Mouse (Mus musculus) ES-E14 (cell line): Measurements from ENCODE around the gene Glipr1l1. TPM values are rescaled to one million over a fixed set of nuclear protein-coding genes. Genes with fewer than 3 reads are reported as not detected.
"Not testable (repeated sequence)": the region's sequence is repeated elsewhere in the genome, so short reads cannot be mapped to it uniquely, and the experiment has no call there.

Experiments
- DNase-seq: peaks from one replicate; pipeline ENCODE4 v3.0.0-alpha.2; 2013; ENCODE audit warnings: low read depth, low spot score
- H3K27ac ChIP-seq: 2 replicates; pipeline ENCODE4 v1.5.1; 2012; ENCODE audit warnings: low read depth, mild to moderate bottlenecking, low read length, moderate library complexity, mixed read lengths; ENCODE audit not compliant: poor library complexity, insufficient read depth, severe bottlenecking
- H3K36me3 ChIP-seq: 2 replicates; pipeline ENCODE4 v1.6.1; 2012; ENCODE audit warnings: mild to moderate bottlenecking, low read length, moderate library complexity, mixed read lengths; ENCODE audit not compliant: control insufficient read depth, poor library complexity, insufficient read depth, severe bottlenecking
- H3K4me1 ChIP-seq, 2 experiments: fragments of 150-350 bp in 1 of 2; sonication (generic) in 1 of 2; 2 replicates each; pipeline ENCODE4 v1.6.1; 2012; ENCODE audit warnings: low read length in 2 of 2, mild to moderate bottlenecking in 1 of 2, mixed read lengths in 1 of 2; ENCODE audit not compliant: control insufficient read depth in 2 of 2, insufficient read depth in 2 of 2, poor library complexity in 1 of 2
- H3K4me3 ChIP-seq, 2 experiments: fragments of 150-350 bp in 1 of 2; sonication (generic) in 1 of 2; 2 replicates each; pipeline ENCODE4 v1.5.1; 2012; ENCODE audit warnings: low read length in 2 of 2, low read depth in 1 of 2, mild to moderate bottlenecking in 1 of 2, mixed read lengths in 1 of 2; ENCODE audit not compliant: insufficient read depth in 1 of 2, poor library complexity in 1 of 2, severe bottlenecking in 1 of 2
- H3K9ac ChIP-seq: 2 replicates; pipeline ENCODE4 v1.6.1; 2012; ENCODE audit warnings: low read depth, mild to moderate bottlenecking, low read length, mixed read lengths; ENCODE audit not compliant: poor library complexity, insufficient read depth, severe bottlenecking
- H3K9me3 ChIP-seq: fragments of 150-350 bp; sonication (generic); 2 replicates; pipeline ENCODE4 v1.6.1; 2012; ENCODE audit warnings: low read depth, mild to moderate bottlenecking, low read length; ENCODE audit not compliant: control insufficient read depth, insufficient read depth
- CHD2 ChIP-seq: IDR thresholded peaks from 2 replicates; pipeline ENCODE4 v1.6.1; 2014; ENCODE audit warnings: mild to moderate bottlenecking, low read depth, low read length, inconsistent platforms
- HCFC1 ChIP-seq: IDR thresholded peaks from 2 replicates; pipeline ENCODE4 v1.6.1; 2012; ENCODE audit warnings: low read length, inconsistent platforms, borderline replicate concordance; ENCODE audit not compliant: insufficient read depth
- MAFK ChIP-seq: IDR thresholded peaks from 2 replicates; pipeline ENCODE4 v1.6.1; 2014; ENCODE audit warnings: mild to moderate bottlenecking, low read depth, low read length, inconsistent platforms; ENCODE audit not compliant: insufficient read depth
- ZC3H11A ChIP-seq: IDR thresholded peaks from 2 replicates; pipeline ENCODE4 v1.6.1; 2012; ENCODE audit warnings: low read depth, mild to moderate bottlenecking, inconsistent platforms, low read length, borderline replicate concordance
- ZNF384 ChIP-seq: IDR thresholded peaks from 2 replicates; pipeline ENCODE4 v1.6.1; 2012; ENCODE audit warnings: low read depth, low read length, inconsistent platforms
- in situ Hi-C, 2 experiments: fragments of 600-800 bp; cut with MboI; formaldehyde crosslinking; loops; one replicate each; pipeline ENCODE4 v1.15.1; 2025; ENCODE audit warnings: low sequenced_read_pairs in 2 of 2, inconsistent platforms in 1 of 2; ENCODE audit not compliant: unreplicated experiment in 2 of 2
- total RNA-seq: library from RNA; depleted of rRNA; stranded (reverse); fragments of 300-350 nt; gene quantifications from 2 replicates; pipeline ENCODE4 v1.2.3, GENCODE M21; 2012

Glipr1l1 gene
- total RNA-seq, 1 experiment = not detected

GRCm38 (mm10) chr10:112051220-112051619, 8.8 kb upstream of the Glipr1l1 start:
- H3K4me1 ChIP-seq = no peaks in the 10 kb centered on the region
- DNase-seq = no peak
- in situ Hi-C loops = no loop called here

GRCm38 (mm10) chr10:112051956-112052355, 8.0 kb upstream of the Glipr1l1 start:
- H3K36me3 ChIP-seq, H3K4me1 ChIP-seq, DNase-seq, H3K9me3 ChIP-seq, in situ Hi-C loops, H3K4me3 ChIP-seq, H3K27ac ChIP-seq, H3K9ac ChIP-seq: not testable (repeated sequence)

More at GRCm38 (mm10) chr10:112051220-112051619, 8.8 kb upstream of the Glipr1l1 start:
- TF ChIP-seq ZC3H11A (no peak), CHD2 (no peak), MAFK (no peak), HCFC1 (no peak), ZNF384 (no peak)
- H3K9ac ChIP-seq = no peak overlapping the region
- no peak overlapping the region for H3K27ac ChIP-seq
- no peaks in the 10 kb centered on the region for H3K9me3 ChIP-seq
- H3K4me3 ChIP-seq = no peak overlapping the region
- H3K36me3 ChIP-seq = no peaks in the 10 kb centered on the region

- H3K27ac ChIP-seq, H3K4me1 ChIP-seq, DNase-seq, H3K4me3 ChIP-seq, H3K36me3 ChIP-seq, in situ Hi-C loops, H3K9me3 ChIP-seq, H3K9ac ChIP-seq: not testable (repeated sequence)
These were observed 570 bp downstream of the Glipr1l1 start for GRCm38 (mm10) chr10:112060583-112060934.

- in situ Hi-C loops = no loop called here
- Histone ChIP-seq H3K9me3 (no peaks in the 10 kb centered on the region), H3K9ac (no peak overlapping the region), H3K36me3 (no peaks in the 10 kb centered on the region), H3K27ac (no peak overlapping the region), H3K4me3 (no peak overlapping the region), H3K4me1 (no peaks in the 10 kb centered on the region)
- no peak for DNase-seq
- TF ChIP-seq CHD2 = no peak
- no peak for TF ChIP-seq ZNF384
- no peak for TF ChIP-seq ZC3H11A
- TF ChIP-seq MAFK = no peak
- no peak for TF ChIP-seq HCFC1
These were observed 20.1 kb downstream of the Glipr1l1 start for GRCm38 (mm10) chr10:112080044-112080443.

- H3K27ac ChIP-seq = no peak within 1 kb of the TSS
- no peaks in the 10 kb centered on the region for H3K4me1 ChIP-seq
- no peak within 1 kb of the TSS for H3K9ac ChIP-seq
- H3K36me3 ChIP-seq = no peaks in the 10 kb centered on the region
- no peak within 1 kb of the TSS for H3K4me3 ChIP-seq
- in situ Hi-C loops = no loop called here
- DNase-seq = no peak
- TF ChIP-seq CHD2 (no peak), ZC3H11A (no peak), MAFK (no peak), ZNF384 (no peak), HCFC1 (no peak)
- no peaks in the 10 kb centered on the region for H3K9me3 ChIP-seq
These were observed 23.2 kb downstream of the Glipr1l1 start, which contains the start of gene Glipr1l2 for GRCm38 (mm10) chr10:112083157-112083556. Gene Glipr1l2 (plus strand): TSS chr10:112083354.
